Mouse (Mus musculus): ENCODE data around the gene Tprn.

Tprn gene

GRCm38 (mm10) chr2:25292856-25293255, 30.4 kb downstream of the Tprn start:
- no peak for TF ChIP-seq GATA4 (IDR thresholded peaks at IDR 0.05; ENCODE audit: insufficient replicate concordance, low read length)

GRCm38 (mm10) chr2:25293706-25294105, 31.3 kb downstream of the Tprn start:
- TF ChIP-seq GATA4 (IDR thresholded peaks at IDR 0.05; ENCODE audit: insufficient replicate concordance, low read length), result no peak

- TF ChIP-seq GATA4 (IDR thresholded peaks at IDR 0.05; ENCODE audit: insufficient replicate concordance, low read length), result no peak
Observed at GRCm38 (mm10) chr2:25297093-25297492, 34.7 kb downstream of the Tprn start.

- TF ChIP-seq GATA4 (IDR thresholded peaks at IDR 0.05; ENCODE audit: insufficient replicate concordance, low read length), result no peak
Observed at GRCm38 (mm10) chr2:25298046-25298445, 35.6 kb downstream of the Tprn start.

GRCm38 (mm10) chr2:25303452-25303851, 41.0 kb downstream of the Tprn start:
- TF ChIP-seq GATA4 (IDR thresholded peaks at IDR 0.05; ENCODE audit: insufficient replicate concordance, low read length), result no peak

- no peak for TF ChIP-seq GATA4 (IDR thresholded peaks at IDR 0.05; ENCODE audit: insufficient replicate concordance, low read length)
Observed at GRCm38 (mm10) chr2:25303931-25304656, 41.7 kb downstream of the Tprn start.

GRCm38 (mm10) chr2:25304657-25305541, 42.5 kb downstream of the Tprn start:
- TF ChIP-seq GATA4 (IDR thresholded peaks at IDR 0.05; ENCODE audit: insufficient replicate concordance, low read length), result no peak

- TF ChIP-seq GATA4 (IDR thresholded peaks at IDR 0.05; ENCODE audit: insufficient replicate concordance, low read length), result no peak
Observed at GRCm38 (mm10) chr2:25305587-25306359, 43.4 kb downstream of the Tprn start.

- no peak for TF ChIP-seq GATA4 (IDR thresholded peaks at IDR 0.05; ENCODE audit: insufficient replicate concordance, low read length)
Observed at GRCm38 (mm10) chr2:25310180-25310579, 47.8 kb downstream of the Tprn start.

- TF ChIP-seq GATA4 (IDR thresholded peaks at IDR 0.05; ENCODE audit: insufficient replicate concordance, low read length), result no peak
Observed at GRCm38 (mm10) chr2:25310969-25311368, 48.6 kb downstream of the Tprn start.

- no peak for TF ChIP-seq GATA4 (IDR thresholded peaks at IDR 0.05; ENCODE audit: insufficient replicate concordance, low read length)
Observed at GRCm38 (mm10) chr2:25311491-25311891, 49.1 kb downstream of the Tprn start.

- TF ChIP-seq GATA4 (IDR thresholded peaks at IDR 0.05; ENCODE audit: insufficient replicate concordance, low read length), result no peak
Observed at GRCm38 (mm10) chr2:25318119-25318966, 55.9 kb downstream of the Tprn start.

GRCm38 (mm10) chr2:25318971-25319773, 56.8 kb downstream of the Tprn start, which contains the start of gene Grin1:
TSS of gene Grin1 (minus strand) at chr2:25319187.
- TF ChIP-seq GATA4 (IDR thresholded peaks at IDR 0.05; ENCODE audit: insufficient replicate concordance, low read length), result no peak

All from liver, adult (tissue).